Mouse (Mus musculus) 3134 (cell line): Measurements from ENCODE around the gene Zfp639.

Source experiments
- DNase-seq: peaks from one replicate; pipeline ENCODE4 v3.0.0-alpha.2; 2011; ENCODE audit warnings: low spot score; ENCODE audit not compliant: insufficient read length; ENCODE audit errors: extremely low read depth

The Zfp639 gene

DNA sequence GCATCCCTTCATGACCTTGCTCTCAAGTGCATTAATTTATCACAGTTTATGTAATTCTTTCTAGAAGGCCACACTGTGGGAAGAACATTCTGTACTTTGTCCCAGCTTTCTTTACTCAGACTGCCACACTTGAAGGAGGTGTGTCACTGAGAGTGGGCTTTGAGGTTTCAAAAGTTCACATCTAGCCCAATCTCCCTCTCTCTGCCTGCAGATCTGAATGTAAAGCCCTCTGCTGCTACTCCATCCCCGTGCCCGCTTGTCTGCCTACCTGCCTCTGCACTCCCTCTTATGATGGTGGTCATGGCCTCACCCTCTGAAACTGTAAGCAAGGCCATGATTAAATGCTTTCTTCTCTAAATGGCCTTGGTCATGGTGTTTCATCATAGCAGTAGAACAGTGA, 9.7 kb upstream of the Zfp639 start:
- no peak for DNase-seq

DNA sequence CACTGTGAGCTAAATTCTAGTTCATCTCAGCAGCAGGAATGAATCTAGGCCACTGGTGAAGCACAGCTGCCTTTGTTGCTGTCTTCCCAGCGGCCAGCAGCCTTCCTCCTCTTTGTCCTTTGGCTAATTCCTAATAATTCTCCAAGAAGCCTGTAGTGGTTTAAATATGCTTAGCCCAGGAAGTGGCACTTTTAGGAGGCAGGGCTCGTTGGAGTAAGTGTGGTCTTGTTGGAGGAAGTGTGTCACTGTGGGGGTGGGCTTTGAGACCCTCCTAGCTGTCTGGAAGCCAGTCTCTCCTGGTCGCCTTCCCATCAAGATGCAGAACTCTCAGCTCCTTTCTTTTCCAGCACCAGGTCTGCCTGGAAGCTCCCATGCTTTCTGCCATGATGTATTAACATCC, 4.2 kb upstream of the Zfp639 start:
- DNase-seq = no peak

DNA sequence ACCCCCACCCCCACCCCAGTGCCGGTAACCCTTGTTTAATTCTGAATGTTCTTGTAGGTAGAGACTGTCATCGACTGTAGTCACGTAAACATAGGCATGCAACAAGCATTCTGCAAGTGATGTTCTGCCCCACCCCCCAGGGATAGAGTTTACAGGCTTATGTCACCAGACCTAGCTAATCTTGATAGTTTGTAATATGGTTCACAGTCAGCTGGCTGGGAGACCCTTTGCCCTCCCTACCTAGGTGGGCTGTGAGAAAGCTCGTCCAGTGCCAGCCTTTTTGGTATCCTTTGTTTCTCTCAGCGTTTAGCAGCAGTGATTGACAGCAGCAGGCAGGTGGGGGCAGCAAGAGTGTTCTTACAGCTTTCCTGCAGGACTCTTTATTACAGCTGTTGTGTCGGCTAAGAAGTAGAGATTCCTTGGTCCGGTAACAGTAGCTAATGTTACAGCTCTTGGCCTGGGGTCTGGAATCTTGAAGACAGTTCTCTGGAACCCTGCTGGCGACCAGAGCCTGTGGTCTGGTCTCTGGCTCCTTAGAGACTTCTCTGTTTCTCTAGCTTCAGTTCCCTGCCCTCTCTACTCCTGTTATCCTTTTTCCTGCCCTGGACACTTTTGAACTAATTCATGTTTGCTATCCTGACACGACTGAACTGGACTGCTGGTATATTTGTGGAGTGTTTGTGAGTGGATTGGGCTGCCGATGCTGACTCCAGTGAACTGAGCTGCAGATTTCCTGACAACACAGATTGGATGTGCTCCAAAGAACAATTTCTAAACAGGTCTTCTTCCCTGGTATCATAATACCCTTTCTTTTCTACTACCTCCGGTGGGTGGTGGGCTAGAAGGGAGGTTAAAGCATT, 3.5 kb upstream of the Zfp639 start:
- DNase-seq = no peak

DNA sequence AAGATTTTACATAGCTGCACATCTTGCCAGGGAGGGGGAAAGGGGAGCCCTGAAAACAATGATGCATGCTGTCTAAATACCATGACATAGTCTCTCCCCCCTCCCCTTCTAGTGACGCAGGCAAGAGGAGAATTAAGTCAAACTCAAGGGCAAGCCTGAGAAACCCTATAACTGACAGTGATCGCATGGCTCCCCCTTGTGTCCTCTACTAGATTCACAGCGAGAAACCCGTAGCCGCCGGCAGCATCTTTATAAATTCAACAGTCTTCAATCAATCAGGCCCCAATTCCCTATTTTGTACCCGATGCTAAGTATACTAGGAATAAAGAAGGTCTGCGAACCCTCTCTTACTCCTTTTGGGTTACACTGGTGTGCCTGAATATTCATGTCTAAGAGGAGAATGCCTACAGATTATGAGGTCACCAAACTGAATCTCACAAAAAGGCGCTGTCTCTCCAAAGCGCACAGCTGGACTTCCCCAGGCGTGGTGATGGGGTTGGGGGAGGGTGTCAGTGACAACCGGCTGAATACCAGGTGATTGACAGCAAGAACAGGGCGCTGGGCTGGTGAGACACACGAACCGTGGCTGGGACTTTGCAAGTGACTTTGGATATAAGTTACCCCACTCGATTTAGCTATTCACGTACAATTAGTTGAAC, 1.3 kb upstream of the Zfp639 start:
- peak; percentile 70 for DNase-seq

DNA sequence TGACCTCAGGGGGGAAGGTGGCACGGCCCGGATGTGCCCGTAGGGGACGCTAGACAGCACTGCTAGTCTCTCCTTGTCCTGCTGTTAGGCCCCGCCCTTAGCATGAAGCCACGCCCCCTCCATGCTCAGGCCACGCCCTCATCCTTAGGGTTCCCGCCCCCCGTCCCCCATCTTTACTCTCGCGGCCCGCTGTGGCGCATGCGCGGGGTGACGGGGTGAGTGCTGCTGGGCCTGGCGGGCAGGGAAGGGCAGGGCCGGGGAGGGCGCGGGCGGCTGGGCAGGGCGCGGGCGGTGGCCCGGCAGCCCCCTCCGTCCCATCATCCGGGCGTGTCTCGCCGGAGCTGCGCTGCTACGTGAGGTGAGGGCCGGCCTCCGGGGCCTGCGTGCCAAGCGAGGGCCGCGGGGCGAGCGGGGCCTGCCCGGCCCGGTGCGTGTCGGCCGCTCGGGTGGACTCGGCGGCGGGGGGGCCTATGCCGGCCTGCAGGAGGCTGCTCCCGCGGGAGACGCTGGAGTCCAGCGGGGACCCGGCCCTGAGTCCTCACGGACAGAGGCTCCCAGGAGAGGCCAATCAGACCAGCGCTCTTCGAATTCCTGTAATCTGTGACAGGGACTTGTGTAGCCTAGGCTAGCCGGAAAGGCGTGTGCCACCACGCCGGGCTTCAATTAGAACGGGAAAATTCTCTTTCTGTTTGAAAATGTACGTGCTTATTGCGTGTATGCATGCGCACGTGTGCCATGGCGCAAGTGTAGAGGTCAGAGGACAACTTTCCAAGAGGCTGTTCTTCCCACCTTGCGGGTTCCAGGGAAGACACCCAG, 524 bp downstream of the Zfp639 start:
- peak; percentile 99 for DNase-seq

DNA sequence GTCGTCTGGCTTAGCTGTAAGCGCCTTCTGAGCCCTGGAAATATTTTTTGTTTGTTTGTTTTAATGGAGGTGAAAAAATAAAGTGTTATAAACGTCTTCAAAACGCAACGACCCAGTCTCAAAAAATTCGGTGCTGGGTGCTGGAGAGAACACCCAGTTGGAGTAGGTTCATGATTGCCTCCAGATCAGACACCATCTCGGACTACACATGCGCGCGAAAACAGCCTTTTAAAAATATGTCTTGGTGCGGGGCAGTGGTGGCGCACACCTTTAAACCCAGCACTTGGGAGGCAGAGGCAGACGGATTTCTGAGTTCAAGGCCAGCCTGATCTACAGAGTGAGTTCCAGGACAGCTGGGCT, 1.1 kb downstream of the Zfp639 start:
- DNase-seq = no peak

DNA sequence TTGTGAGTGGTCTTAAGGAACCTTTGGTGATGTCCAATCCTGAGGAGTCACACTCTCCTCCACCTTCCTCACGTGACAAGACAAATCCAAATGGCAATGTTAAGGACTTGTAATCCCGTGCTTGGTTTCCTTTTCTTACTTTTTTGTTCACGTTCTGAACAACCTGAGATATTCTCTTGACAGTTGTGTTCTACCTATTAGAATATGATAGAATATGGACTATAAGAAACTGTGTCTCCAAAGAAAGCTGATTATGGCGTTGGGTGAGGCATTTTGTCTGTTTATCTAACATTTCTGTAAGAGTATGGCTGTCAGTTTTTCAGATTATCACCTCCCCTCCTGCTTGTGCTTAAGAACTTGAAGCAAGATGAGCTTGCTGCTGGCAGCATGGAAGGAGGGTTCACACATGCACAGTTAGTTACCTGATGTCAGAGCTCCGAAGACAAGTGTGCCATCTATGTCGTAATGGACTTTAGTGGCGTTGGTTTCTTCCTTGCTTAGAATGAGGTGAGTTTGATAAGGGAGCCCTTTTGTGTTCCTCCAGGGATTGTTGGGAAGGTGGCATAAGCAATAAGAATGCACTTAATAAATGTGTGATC, 2.7 kb downstream of the Zfp639 start:
- no peak for DNase-seq

DNA sequence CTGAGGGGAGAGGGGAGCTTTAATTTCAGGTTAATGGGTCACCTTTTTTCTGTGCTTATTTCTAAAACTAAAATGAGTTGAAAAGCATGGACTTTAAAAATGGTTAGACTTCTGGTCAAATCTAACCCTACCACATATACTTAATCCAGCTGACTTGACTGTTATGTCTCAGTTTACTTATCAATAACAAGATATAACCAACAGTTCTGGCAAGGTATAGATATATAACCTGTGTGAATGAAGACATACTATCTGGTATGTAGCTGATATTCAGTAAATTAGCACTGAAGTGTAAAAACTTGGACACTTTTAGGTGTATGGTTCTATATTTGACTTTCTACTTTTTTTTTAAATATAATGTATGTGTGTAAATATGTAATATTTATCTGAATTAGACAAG, 3.5 kb downstream of the Zfp639 start:
- DNase-seq = no peak

DNA sequence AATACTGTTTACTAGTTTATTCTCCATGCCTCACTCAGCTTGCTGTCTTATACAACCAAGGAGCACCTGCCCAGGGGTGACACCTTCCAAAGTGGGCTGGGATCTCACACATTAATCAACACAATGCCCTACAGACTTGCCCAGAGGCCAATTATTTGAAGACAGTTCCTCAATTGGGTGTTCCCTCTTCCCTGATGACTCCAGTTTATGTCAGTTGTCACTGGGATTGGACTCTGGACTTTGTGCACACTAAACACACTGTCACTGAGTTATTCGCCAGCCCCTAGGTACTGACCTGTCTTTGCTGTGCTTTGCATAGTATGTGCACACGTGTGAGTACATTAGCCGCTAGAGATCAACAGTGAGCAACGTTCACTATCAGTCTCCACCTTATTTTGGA, 17.1 kb downstream of the Zfp639 start:
- no peak for DNase-seq

DNA sequence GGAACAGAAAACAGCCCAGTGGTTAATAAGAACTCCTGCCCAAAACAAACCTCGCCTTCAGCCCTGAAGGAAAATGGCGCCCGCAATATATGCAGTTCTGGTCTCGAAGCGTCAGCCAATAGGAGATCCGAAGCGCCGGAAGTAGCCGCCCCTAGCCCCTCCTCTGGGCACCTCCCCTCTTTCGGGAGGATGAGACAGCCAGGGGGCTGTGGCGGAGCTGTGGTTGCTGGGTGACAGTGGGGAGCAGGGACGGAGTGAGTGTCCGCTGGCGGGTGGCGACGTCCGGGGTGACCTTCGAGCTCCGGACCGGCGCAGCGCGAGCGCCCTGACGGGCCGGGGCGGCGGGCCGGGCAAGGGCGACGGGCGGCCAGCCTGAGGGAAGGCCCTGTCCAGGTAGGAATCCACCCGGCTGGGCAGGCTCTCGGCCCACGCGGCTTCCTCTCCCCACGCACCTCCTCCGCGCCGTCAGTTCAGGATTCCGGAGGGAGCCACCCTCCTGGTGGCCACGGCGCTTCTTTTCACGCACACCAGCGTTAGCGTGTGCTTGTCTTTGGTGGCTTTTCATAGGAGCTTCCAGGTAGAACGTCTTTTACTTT, 19.3 kb downstream of the Zfp639 start, which contains the start of gene Mfn1:
TSS of gene Mfn1 (plus strand) at position 163 of the 596 bp plus-strand sequence.
- peak; percentile 94 for DNase-seq

DNA sequence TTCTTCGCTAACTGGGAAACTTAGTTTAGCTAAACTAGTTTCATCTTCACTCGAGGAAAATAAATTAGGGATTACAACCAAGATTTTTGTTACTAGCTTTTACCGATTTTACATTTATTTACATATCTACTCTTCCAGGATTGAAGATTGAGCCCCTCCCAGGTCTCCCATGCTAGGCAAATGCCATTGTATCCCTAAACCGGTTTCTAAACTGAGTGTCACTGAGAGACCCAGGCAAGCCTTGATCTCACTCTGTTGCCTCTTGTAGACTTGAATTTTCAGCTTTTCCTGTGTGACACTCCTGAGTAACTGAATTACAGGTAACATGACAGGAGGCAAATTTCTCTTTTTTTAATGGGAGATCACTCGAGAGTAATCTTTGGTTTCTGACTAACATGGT, 20.0 kb downstream of the Zfp639 start:
- DNase-seq = no peak

DNA sequence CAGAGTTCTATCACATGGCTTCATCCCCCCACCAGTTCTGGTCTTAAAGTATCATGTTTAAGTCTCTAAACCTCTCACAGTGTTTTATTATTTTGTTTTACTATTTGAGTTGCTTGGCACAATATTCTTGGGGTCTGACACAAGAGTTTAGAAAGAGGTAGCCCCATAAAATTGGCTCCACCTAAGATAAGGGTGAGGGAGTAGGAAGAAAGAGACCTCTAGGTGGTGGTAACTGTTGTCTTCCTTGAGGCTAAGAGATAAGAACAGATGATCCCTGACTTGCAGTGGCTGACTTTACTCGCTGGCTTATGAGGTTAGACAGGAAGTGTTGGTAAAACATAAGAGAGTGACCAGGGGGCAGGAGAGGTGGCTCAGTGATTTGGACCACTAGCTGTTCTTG, 25.6 kb downstream of the Zfp639 start:
- DNase-seq = no peak

DNA sequence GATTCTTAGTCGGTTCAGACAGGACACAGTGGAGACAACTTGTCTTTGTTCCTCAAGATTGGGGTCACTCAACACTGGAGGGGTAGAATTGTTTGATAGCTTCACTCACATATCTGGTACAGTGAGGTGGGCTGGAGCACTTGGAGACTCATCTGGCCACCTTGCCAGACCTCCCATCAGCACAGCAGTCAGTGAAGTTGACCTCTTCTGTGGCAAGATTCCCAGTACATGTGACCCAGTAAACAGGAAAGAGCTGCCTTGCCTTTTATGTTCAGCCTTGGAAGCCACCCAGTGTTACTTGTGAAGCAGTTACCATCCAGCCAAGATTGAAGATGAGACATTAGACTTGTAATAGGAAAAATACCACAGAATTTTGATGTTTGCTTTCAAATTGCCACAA, 27.5 kb downstream of the Zfp639 start:
- DNase-seq = no peak

DNA sequence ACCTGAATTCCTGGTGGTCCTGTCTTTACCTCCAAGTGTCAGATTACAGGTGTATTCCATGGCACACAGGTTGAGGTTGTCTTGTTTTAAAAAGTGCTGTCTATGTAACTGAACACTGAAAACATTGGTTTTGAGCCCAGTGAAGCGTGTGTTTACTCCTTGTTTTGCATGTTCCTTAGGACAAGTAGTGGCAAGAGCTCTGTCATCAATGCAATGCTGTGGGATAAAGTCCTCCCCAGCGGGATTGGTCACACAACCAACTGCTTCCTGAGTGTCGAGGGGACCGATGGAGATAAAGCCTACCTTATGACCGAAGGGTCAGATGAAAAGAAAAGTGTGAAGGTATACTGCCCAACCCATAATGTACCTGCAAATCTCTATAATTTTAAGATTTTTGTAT, 28.0 kb downstream of the Zfp639 start:
- DNase-seq = no peak

DNA sequence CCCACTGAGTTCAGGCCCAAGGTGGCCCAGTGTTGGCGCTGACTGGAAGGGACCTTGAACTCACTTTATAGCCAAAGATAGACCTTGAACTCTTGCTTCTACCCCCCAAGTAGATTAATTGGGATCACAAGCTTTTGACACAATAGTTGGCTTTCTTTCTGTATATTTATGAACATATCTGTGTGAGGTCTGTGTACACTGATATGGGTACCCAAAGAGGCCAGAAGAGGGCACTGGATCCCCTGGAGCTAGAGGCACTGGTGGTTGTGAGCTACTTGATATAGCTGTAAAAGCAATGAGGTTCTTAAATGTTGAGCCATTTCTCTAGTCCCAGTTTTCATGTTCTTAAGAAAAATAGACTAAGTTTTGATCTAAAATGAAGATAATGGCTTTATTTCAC, 43.0 kb downstream of the Zfp639 start:
- no peak for DNase-seq

DNA sequence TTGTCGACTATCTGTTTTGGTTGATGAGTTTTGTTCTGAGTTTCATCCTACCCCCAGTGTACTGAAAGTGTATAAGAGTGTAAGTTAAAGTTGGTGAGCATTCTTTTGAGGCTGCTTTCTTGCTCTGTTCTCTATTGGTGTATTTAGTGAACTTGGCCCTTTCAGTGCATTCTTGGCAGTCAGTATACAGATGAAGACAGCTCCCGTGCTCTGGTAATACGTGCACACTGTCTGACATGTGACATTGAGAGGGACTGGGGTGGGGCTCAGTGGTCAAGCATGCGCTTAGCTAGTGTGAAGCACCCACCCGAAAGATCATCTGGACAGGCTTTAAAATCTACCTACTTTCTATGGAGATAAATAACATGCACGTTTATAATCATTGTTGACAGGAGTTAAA, 53.3 kb downstream of the Zfp639 start:
- DNase-seq = no peak
